Mouse (Mus musculus): Measurements from ENCODE around the gene Obsl1. TPM values are rescaled to one million over a fixed set of nuclear protein-coding genes. Genes with fewer than 3 reads are reported as not detected.
A peak's percentile ranks its signal among the peaks of the same experiment; 100 is the strongest.

Gene Obsl1
- total and polyA plus RNA-seq, 2 experiments, result 0.65 to 1.3 TPM

DNA sequence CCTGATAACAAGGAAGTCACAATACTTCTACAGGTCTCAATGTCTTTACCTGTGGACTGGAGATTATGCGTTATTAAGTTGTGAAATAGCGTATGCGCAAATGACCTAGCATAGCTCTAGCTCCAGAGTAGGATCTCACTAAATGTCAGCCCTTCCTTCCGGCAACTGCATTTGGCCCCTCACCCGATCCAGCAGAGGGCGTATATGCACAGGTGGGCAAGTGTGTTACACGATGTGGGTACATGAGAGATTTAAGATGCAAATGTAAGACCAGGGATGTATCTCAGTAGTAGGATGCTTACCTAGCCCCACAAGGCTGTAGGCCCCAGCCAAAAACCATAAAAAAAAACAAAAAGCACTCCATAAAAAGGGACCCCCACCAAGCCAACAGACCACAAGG, 6.8 kb downstream of the Obsl1 start:
- Histone ChIP-seq H3K79me2 (ENCODE audit: control insufficient read depth, insufficient read depth, low read length) (no peaks in the 10 kb centered on the region), H3K4me3 (ENCODE audit: insufficient read depth, low read depth, low read length) (no peak overlapping the region), H3K4me1 (ENCODE audit: control insufficient read depth, insufficient read depth, low read length) (no peaks in the 10 kb centered on the region), H3K27ac (replicated peaks; ENCODE audit: insufficient read depth, low read depth, low read length) (no peak overlapping the region), H3K36me3 (ENCODE audit: control insufficient read depth, insufficient read depth, low read length) (no peaks in the 10 kb centered on the region), H3K27me3 (ENCODE audit: control insufficient read depth, insufficient read depth, low read length) (peaks cover 4% of the 10 kb centered on the region; the same call in 1 of the 2 replicates), H3K9ac (ENCODE audit: low read depth, low read length) (no peak overlapping the region)
- TF ChIP-seq POLR2A (IDR thresholded peaks at IDR 0.05; ENCODE audit: extremely low read depth, insufficient read depth, low read length), result no peak
- TF ChIP-seq CTCF (IDR thresholded peaks at IDR 0.05; ENCODE audit: low read depth, low read length), result peak; percentile 49
- WGBS, result 82% methylated on average over 7 of the region's 7 CpGs
- DNase-seq (ENCODE audit: extremely low read depth, low read depth, low spot score), result no peak

DNA sequence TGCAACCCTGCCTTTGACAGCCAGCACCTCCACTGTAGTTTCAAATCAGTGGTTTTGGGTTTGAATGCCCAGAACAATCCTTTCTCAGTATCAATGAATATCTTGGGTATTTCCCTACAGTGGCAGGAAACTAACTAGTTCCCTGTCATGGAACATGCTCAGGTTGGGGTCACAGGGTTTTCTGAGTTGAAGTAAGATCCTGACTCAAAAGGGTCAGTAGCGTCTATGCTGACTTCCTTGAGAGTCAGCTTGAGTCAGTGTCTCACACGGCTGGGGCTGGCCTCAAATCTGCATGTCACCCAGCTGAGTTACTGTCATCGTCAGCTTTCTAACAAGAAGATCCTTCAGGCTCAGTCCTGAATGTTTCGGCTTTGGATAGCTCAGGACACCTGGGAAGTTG, 7.4 kb downstream of the Obsl1 start:
- Histone ChIP-seq H3K9ac (ENCODE audit: low read depth, low read length) (no peak overlapping the region), H3K27me3 (ENCODE audit: control insufficient read depth, insufficient read depth, low read length) (peaks cover 4% of the 10 kb centered on the region; the same call in 1 of the 2 replicates), H3K27ac (replicated peaks; ENCODE audit: insufficient read depth, low read depth, low read length) (no peak overlapping the region), H3K4me1 (ENCODE audit: control insufficient read depth, insufficient read depth, low read length) (no peaks in the 10 kb centered on the region), H3K36me3 (ENCODE audit: control insufficient read depth, insufficient read depth, low read length) (no peaks in the 10 kb centered on the region), H3K4me3 (ENCODE audit: insufficient read depth, low read depth, low read length) (no peak overlapping the region), H3K79me2 (ENCODE audit: control insufficient read depth, insufficient read depth, low read length) (no peaks in the 10 kb centered on the region)
- WGBS, result 88% methylated on average over 4 of the region's 4 CpGs
- TF ChIP-seq CTCF (IDR thresholded peaks at IDR 0.05; ENCODE audit: low read depth, low read length) (no peak), POLR2A (IDR thresholded peaks at IDR 0.05; ENCODE audit: extremely low read depth, insufficient read depth, low read length) (no peak)
- DNase-seq (ENCODE audit: extremely low read depth, low read depth, low spot score), result no peak

DNA sequence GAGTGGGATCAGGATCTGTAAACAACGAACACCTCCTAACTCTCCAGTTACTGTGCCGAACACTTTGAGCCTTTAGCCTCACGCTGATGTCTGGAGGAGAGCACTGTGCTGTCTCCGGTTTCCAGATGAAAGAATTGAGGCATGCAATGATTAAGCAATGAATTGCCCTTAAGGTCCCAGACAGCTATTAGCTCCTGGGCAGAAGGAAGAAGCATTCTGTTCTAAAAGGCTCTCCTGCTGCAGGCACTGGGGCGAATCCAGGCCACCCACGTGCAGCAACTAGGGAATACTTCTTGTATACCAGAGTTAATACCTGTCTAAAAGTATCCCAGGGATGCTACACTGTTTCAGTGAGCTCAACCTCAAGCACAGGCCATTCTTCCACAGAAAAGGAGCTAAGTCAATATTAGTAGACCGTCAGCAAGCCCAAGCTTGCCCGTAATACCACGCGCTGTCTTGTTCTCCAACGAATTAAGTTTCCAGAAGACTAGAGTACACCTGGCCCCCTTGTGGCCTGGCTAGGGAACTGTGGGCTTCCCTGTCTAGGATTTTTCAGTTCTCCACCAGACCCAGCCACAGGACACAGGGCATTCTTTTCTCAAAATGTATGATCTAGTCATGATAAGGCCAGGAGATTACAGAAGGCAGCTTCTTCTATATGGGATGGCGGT, 11.2 kb downstream of the Obsl1 start:
- peak; percentile 66 for TF ChIP-seq CTCF (IDR thresholded peaks at IDR 0.05; ENCODE audit: low read depth, low read length)
- TF ChIP-seq POLR2A (IDR thresholded peaks at IDR 0.05; ENCODE audit: extremely low read depth, insufficient read depth, low read length), result no peak
- H3K4me1 ChIP-seq (ENCODE audit: control insufficient read depth, insufficient read depth, low read length), result no peaks in the 10 kb centered on the region
- 60% methylated on average over 12 of the region's 12 CpGs for WGBS
- no peak overlapping the region for H3K27ac ChIP-seq (replicated peaks; ENCODE audit: insufficient read depth, low read depth, low read length)
- no peak overlapping the region for H3K9ac ChIP-seq (ENCODE audit: low read depth, low read length)
- H3K27me3 ChIP-seq (ENCODE audit: control insufficient read depth, insufficient read depth, low read length), result no peaks in the 10 kb centered on the region; the same call in 1 of the 2 replicates
- H3K36me3 ChIP-seq (ENCODE audit: control insufficient read depth, insufficient read depth, low read length), result no peaks in the 10 kb centered on the region
- H3K79me2 ChIP-seq (ENCODE audit: control insufficient read depth, insufficient read depth, low read length), result no peaks in the 10 kb centered on the region
- no peak overlapping the region for H3K4me3 ChIP-seq (ENCODE audit: insufficient read depth, low read depth, low read length)
- no peak for DNase-seq (ENCODE audit: extremely low read depth, low read depth, low spot score)

DNA sequence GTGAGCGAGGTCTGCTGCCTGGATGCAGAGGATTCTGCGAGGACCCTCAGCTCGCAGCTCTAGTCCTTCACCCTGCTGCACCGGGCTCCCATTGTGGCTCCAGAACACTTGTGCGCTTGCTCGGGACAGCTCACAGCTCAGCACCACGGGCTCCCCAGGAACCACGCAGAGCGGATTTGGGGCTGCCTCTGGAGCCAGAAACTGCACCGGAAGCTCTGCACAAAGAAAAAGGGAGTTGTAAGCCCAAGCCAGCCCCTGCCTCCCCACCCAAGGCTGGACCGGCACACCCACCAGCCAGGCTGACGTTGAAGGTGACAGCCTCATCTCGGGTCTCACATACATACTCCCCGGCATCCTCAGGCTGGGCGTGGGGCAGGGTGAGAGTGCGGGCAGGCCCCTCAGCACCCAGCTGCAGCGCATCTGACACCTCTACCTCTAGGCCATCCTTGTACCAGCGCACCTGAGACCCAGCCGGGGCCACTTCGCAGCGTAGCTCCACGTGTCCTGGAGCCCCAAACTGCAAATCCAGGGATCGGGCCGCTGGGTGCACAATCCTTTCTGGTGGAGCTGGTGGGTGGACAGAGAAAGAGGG, 13.6 kb downstream of the Obsl1 start:
- H3K36me3 ChIP-seq (ENCODE audit: control insufficient read depth, insufficient read depth, low read length), result no peaks in the 10 kb centered on the region
- DNase-seq (ENCODE audit: extremely low read depth, low read depth, low spot score), result no peak
- H3K9ac ChIP-seq (ENCODE audit: low read depth, low read length), result no peak overlapping the region
- H3K4me1 ChIP-seq (ENCODE audit: control insufficient read depth, insufficient read depth, low read length), result no peaks in the 10 kb centered on the region
- 77% methylated on average over 24 of the region's 24 CpGs for WGBS
- no peaks in the 10 kb centered on the region; the same call in 1 of the 2 replicates for H3K27me3 ChIP-seq (ENCODE audit: control insufficient read depth, insufficient read depth, low read length)
- no peak overlapping the region for H3K4me3 ChIP-seq (ENCODE audit: insufficient read depth, low read depth, low read length)
- no peaks in the 10 kb centered on the region for H3K79me2 ChIP-seq (ENCODE audit: control insufficient read depth, insufficient read depth, low read length)
- no peak overlapping the region for H3K27ac ChIP-seq (replicated peaks; ENCODE audit: insufficient read depth, low read depth, low read length)
- no peak for TF ChIP-seq POLR2A (IDR thresholded peaks at IDR 0.05; ENCODE audit: extremely low read depth, insufficient read depth, low read length)
- no peak for TF ChIP-seq CTCF (IDR thresholded peaks at IDR 0.05; ENCODE audit: low read depth, low read length)

DNA sequence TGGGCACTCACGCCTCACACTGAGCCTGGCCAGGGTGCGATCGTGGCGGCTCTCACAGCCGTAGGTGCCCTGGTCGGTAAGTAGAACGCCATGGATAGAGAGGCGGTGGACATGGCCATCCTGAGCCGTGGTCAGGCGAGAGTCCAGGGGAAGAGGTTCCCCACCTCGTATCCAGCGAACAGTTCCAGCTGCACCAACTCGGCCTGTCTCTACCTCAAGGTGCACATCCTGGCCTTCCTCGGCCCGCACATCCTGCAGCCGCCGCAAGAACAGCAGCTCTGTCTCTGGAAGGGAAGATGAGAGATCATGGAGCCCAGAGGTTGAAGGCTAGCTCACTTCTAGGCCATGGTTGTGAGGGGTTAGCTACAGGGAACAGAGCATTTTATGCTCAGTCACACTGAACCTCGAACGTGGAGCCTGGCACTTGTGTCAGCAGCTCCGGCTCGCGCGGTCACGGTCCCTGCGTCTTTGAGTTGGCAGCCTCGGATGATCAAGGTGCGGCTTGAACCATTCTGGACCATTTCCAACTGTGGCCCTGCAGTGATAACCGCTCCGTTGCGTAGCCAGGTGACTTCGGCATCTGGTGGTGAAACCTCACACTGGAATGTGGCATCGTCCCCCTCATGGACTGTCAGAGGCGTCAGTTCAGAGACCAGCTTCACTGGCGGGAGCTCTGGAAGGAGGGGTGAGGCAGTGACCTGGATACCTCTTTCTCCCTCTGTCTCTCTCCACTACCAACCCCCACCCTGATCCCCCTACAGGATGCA, 15.3 kb downstream of the Obsl1 start:
- H3K9ac ChIP-seq (ENCODE audit: low read depth, low read length), result no peak overlapping the region
- WGBS, result 88% methylated on average over 34 of the region's 34 CpGs
- no peaks in the 10 kb centered on the region for H3K79me2 ChIP-seq (ENCODE audit: control insufficient read depth, insufficient read depth, low read length)
- peaks cover 3% of the 10 kb centered on the region; the same call in 1 of the 2 replicates for H3K27me3 ChIP-seq (ENCODE audit: control insufficient read depth, insufficient read depth, low read length)
- DNase-seq (ENCODE audit: extremely low read depth, low read depth, low spot score), result no peak
- H3K4me3 ChIP-seq (ENCODE audit: insufficient read depth, low read depth, low read length), result no peak overlapping the region
- no peaks in the 10 kb centered on the region for H3K4me1 ChIP-seq (ENCODE audit: control insufficient read depth, insufficient read depth, low read length)
- TF ChIP-seq POLR2A (IDR thresholded peaks at IDR 0.05; ENCODE audit: extremely low read depth, insufficient read depth, low read length), result no peak
- TF ChIP-seq CTCF (IDR thresholded peaks at IDR 0.05; ENCODE audit: low read depth, low read length), result no peak
- no peak overlapping the region for H3K27ac ChIP-seq (replicated peaks; ENCODE audit: insufficient read depth, low read depth, low read length)
- no peaks in the 10 kb centered on the region for H3K36me3 ChIP-seq (ENCODE audit: control insufficient read depth, insufficient read depth, low read length)

Data from liver, adult 2 months (tissue).